Mouse (Mus musculus) ES-E14 (cell line): Measurements from ENCODE around the gene Ddx43.

ENCODE experiments used
- CHD2 ChIP-seq: IDR thresholded peaks from 2 replicates; pipeline ENCODE4 v1.6.1; 2014; ENCODE audit warnings: mild to moderate bottlenecking, low read depth, low read length, inconsistent platforms
- HCFC1 ChIP-seq: IDR thresholded peaks from 2 replicates; pipeline ENCODE4 v1.6.1; 2012; ENCODE audit warnings: low read length, inconsistent platforms, borderline replicate concordance; ENCODE audit not compliant: insufficient read depth
- MAFK ChIP-seq: IDR thresholded peaks from 2 replicates; pipeline ENCODE4 v1.6.1; 2014; ENCODE audit warnings: mild to moderate bottlenecking, low read depth, low read length, inconsistent platforms; ENCODE audit not compliant: insufficient read depth
- ZC3H11A ChIP-seq: IDR thresholded peaks from 2 replicates; pipeline ENCODE4 v1.6.1; 2012; ENCODE audit warnings: low read depth, mild to moderate bottlenecking, inconsistent platforms, low read length, borderline replicate concordance
- ZNF384 ChIP-seq: IDR thresholded peaks from 2 replicates; pipeline ENCODE4 v1.6.1; 2012; ENCODE audit warnings: low read depth, low read length, inconsistent platforms

DNA sequence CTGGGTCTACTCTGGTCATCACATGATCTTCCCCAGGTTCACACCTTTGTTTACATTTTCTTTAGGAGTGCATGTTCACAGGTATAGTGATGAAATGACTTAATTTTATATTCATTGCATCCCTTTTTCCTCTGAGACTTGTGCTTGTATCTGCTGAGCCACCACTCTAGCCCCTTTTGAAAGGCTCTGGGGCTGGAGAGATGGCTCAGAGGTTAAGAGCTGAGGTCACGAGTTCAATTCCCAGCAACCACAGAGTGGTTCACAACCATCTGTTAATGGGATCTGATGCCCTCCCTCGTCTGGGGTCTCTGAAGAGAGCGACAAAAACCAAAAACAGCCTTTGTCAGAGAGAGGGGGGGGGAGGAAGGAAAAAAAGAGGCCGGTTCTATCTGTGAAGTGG, 20.1 kb upstream of the Ddx43 start:
- TF ChIP-seq HCFC1 (no peak), MAFK (no peak), ZNF384 (no peak), CHD2 (no peak; the same call in 1 of the 2 replicates), ZC3H11A (no peak)
